Mouse (Mus musculus) WW6 (cell line): Measurements from ENCODE around the gene Tas2r134.

Experiments used
- DNase-seq: peaks from one replicate; pipeline ENCODE4 v3.0.0-alpha.2; 2013; ENCODE audit warnings: low read depth, low spot score

Tas2r134 gene

DNA sequence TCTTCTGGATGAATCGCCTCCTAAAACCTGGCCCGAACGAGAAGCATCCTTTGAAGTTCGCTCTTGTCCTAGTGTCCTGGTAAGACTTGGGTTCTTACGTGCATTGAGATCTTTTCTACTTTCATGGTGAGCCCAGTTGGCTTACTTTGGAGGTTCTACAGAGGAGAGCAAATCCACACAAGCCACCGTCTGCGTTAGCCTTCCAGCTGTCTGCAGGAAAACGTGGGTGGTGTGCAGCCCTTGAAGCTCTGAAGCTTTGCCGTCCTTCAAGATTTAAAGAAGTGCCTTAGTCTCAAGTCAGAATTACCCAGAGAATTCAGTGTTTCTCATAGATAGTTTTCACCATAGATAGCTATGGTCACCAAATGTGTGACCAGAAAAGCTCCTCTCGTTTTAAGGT, 24.8 kb downstream of the Tas2r134 start:
- DNase-seq = no peak

DNA sequence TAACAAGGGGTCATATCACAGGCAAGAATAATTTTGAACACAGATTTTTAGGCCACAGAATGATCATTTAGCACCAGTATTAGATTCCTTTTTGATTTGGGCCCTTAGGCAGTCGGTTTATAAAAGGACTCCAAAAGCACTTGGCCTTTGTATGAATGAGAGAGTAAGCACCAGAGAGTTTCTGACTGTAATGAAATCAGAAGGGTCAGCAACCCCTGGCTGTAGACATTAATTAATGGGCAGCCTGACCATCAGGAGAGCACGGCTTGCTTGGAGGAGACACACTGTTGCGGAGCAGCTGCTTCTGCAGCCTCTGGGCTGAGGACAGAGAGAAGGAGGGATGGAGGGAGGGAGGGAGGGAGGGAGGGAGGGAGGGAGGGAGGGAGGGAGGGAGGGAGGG, 30.4 kb downstream of the Tas2r134 start:
- DNase-seq = no peak

GRCm38 (mm10) chr2:51658288-51658687, 31.0 kb downstream of the Tas2r134 start:
- no peak for DNase-seq

DNA sequence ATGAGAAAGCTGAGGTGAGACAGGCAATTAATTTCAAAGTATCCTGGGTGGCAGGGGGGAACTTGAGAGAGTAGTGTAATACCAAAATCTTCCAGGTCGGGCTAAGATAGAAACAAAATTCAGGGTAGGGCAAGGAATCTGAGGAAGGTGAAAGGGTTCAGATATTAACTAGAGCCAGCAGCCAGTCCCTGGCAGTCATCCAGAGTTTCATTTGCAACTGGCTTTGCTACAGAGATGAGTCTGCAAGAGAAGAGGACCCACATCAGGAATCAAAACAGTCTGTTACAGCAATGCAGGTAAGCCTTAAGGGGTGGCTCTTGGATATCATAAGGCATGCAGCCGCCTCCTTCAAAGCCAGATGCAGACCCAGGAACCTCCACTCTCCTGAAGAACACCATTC, 47.0 kb downstream of the Tas2r134 start:
- no peak for DNase-seq
